Comparison of ENCODE assay signal across 9 mouse cellular contexts in genomic region chr6:92269019-92269418, GRCm38 (mm10). TPM values are rescaled to one million over a fixed set of nuclear protein-coding genes. Genes with fewer than 3 reads are reported as not detected.
DNase-seq lines count a peak whose midpoint lies in the region; ATAC-seq and TF ChIP-seq lines count a peak whose summit lies in the region.
"Had no signal": no experiment of that assay in that cellular context is flagged by ENCODE, and none has a peak within 500 bp of the region (broad histone marks: within the 10 kb centered on the region; RNA-seq: fewer than 3 reads in every experiment).

No protein-coding gene starts in this region.

- CTCF ChIA-PET in Patski (lab: Charles Lee): interaction anchor here (0.7 to 3.4 kb wide), 12 partner anchors 12 to 474 kb away, joined by 3 to 35 read pairs (median 4); no protein-coding TSS in a partner anchor

- 9% methylated on average over 4 of the region's 4 CpGs for WGBS in intestine, postnatal 0 days

- POLR2A ChIA-PET in Patski (lab: Charles Lee): no interaction called here

- no peak overlapping the region for H3K4me3 ChIP-seq in intestine, postnatal 0 days (ENCODE audit: low read depth, low read length)

- no peak overlapping the region for H3K27ac ChIP-seq in intestine, postnatal 0 days (ENCODE audit: low read depth, low read length)

- TF ChIP-seq CTCF in Patski (IDR thresholded peaks at IDR 0.05): peak; percentile 92
- peak; percentile 91 for TF ChIP-seq CTCF in intestine, postnatal 0 days (IDR thresholded peaks at IDR 0.05; ENCODE audit: low read depth)

- no peak for ATAC-seq in Patski
- peak; percentile 45; the same call in 1 of the 2 replicates for ATAC-seq in intestine, postnatal 0 days

- H3K4me1 ChIP-seq in intestine, postnatal 0 days (replicated peaks; ENCODE audit: control insufficient read depth, insufficient read depth, low read length): no peaks in the 10 kb centered on the region

- no peaks in the 10 kb centered on the region for H3K9me3 ChIP-seq in intestine, postnatal 0 days (ENCODE audit: control insufficient read depth)

- DNase-seq in 3T3-L1 (ENCODE audit: low read depth, low spot score) (peak; percentile 93), Patski (ENCODE audit: low read depth, low spot score) (no peak)
- DNase-seq in cerebellum, adult 9-10 months: peak; percentile 66
- peak; percentile 60 to 66 for DNase-seq in frontal cortex, postnatal 25 days (ENCODE audit: low spot score in 2 of 2)
- DNase-seq in left cerebral cortex, postnatal 14 days (ENCODE audit: low spot score in 2 of 2): peak; percentile 69 to 77
- peak; percentile 69 for DNase-seq in naive thymus-derived CD4-positive, alpha-beta T cell, adult 2 months (ENCODE audit: low read depth)
- DNase-seq in testis, postnatal 10 days (ENCODE audit: low spot score): peak; percentile 82

- intact Hi-C loops in left cerebral cortex, postnatal 14 days (cut with DNase I): loop anchor here (1.0 kb wide), 1 partner anchor 50 kb away; no protein-coding TSS in a partner anchor

- in situ Hi-C loops in Patski (cut with MboI; ENCODE audit: low pct_unique_long_range_greater_than_20kb): no loop called here

- no peak overlapping the region for H3K4me2 ChIP-seq in intestine, postnatal 0 days (replicated peaks; ENCODE audit: low read depth)

- H3K36me3 ChIP-seq in intestine, postnatal 0 days (ENCODE audit: control insufficient read depth, insufficient read depth): no peaks in the 10 kb centered on the region

- no peaks in the 10 kb centered on the region for H3K27me3 ChIP-seq in Patski
- H3K27me3 ChIP-seq in intestine, postnatal 0 days (replicated peaks; ENCODE audit: control insufficient read depth, insufficient read depth, low read length): no peaks in the 10 kb centered on the region

- H3K9ac ChIP-seq in intestine, postnatal 0 days (ENCODE audit: low read depth, low read length): no peak overlapping the region

RNA-seq across cellular contexts. Expression of gene Trh, which starts 24.6 kb away (rescaled TPM):
- polyA plus RNA-seq in Patski (2021): not detected
- 0.88 and 1.1 TPM in 2 replicates for polyA plus RNA-seq in intestine, postnatal 0 days (2015; fragmentation: Nextera tagmentation; extraction: Ambion mirVana)
- total RNA-seq in left cerebral cortex, postnatal 14 days (2021): 10 to 100 TPM in 1 of 2 experiments, 1 to 10 TPM in 1; 1.7 to 12.2 TPM
- polyA plus RNA-seq: gonadal fat pad, adult 2 months had no signal

RNA-seq across cellular contexts. Expression of gene Rbsn, which starts 54.3 kb away (rescaled TPM):
- polyA plus RNA-seq in Patski (2021): 21.7 TPM
- 7.6 and 9.6 TPM in 2 replicates for polyA plus RNA-seq in intestine, postnatal 0 days (2015; fragmentation: Nextera tagmentation; extraction: Ambion mirVana)
- total RNA-seq in left cerebral cortex, postnatal 14 days (2021): 10 to 100 TPM; 29.6 to 32.3 TPM
